Mouse (Mus musculus) urinary bladder, postnatal 14 days (tissue): Measurements from ENCODE around the gene Exoc3l.
A peak's percentile ranks its signal among the peaks of the same experiment; 100 is the strongest.
"Not testable (repeated sequence)": the region's sequence is repeated elsewhere in the genome, so short reads cannot be mapped to it uniquely, and the experiment has no call there.

Experiments
- DNase-seq: peaks from one replicate; pipeline ENCODE4 v3.0.0; 2021; ENCODE audit warnings: low spot score

The Exoc3l gene

DNA sequence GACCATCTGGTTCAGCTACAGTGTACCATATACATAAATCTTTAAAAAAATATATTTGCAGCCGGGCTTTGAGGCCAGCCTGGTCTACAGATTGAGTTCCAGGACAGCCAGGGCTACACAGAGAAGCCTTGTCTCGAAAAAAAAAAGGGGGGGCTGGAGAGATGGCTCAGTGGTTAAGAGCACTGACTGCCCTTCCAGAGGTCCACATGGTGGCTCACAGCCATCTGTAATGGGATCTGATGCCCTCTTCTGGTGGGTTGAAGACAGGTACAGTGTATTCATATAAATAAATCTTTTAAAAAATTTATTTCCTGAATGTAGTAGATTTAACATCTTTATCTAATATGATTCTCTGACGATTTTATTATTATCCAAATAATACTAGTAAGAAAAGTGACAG, 4.1 kb downstream of the Exoc3l start:
- DNase-seq, result not testable (repeated sequence)

DNA sequence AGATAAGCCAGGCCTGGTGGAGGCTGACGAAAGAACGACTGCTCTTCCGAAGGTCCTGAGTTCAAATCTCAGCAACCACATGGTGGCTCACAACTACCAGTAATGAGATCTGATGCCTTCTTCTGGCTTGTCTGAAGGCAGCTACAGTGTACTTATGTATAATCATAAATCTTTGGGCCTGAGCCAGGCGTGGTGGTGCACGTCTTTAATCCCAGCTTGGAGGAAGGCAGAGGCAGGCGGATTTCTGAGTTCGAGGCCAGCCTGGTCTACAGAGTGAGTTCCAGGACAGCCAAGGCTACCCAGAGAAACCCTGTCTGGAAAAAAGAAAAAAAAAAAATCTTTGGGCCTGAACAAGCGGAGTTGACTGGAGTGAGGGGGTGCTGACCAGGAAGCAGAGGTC, 4.5 kb downstream of the Exoc3l start:
- DNase-seq, result not testable (repeated sequence)

DNA sequence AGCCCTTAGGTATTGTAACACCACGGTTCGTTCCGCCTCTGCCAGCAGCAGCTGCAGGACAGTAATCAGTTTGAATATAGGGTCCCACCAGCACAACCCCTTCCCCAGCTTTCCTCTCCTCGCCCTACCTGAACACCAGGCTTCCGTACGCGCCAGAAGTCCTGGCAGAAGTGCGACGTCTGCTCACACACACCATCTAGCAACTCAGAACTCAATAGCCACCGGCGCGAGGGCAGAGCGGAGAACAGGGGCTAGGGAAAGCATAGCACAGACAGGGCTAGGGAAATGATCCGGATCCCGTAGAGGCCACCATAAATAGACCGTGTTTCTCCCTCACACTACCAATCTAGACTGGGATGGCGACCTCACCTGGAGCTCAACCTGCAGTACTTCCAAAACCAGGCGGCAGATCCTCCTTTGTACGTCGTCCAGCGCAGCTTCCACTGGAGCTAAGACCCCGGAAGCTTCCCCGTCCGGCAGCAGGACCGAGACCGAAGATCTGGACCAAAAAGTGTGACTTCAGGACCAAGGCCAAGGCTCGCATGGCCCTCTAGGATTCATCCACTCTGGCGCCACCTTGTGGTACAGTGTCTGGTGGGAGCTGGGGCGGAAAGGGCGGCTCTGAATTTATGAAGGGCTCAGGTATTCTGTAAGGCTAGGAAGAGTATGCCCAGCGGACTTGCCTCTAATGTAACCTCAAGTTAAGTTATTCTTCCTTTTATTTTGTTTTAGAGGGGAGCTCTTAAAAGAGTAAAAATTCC, 5.2 kb downstream of the Exoc3l start:
- peak; percentile 95 for DNase-seq

GRCm38 (mm10) chr8:105289805-105290460, 6.0 kb downstream of the Exoc3l start, which contains the start of gene 4931428F04Rik:
4931428F04Rik (minus strand) TSS chr8:105289864.
- DNase-seq, result peak; percentile 41

DNA sequence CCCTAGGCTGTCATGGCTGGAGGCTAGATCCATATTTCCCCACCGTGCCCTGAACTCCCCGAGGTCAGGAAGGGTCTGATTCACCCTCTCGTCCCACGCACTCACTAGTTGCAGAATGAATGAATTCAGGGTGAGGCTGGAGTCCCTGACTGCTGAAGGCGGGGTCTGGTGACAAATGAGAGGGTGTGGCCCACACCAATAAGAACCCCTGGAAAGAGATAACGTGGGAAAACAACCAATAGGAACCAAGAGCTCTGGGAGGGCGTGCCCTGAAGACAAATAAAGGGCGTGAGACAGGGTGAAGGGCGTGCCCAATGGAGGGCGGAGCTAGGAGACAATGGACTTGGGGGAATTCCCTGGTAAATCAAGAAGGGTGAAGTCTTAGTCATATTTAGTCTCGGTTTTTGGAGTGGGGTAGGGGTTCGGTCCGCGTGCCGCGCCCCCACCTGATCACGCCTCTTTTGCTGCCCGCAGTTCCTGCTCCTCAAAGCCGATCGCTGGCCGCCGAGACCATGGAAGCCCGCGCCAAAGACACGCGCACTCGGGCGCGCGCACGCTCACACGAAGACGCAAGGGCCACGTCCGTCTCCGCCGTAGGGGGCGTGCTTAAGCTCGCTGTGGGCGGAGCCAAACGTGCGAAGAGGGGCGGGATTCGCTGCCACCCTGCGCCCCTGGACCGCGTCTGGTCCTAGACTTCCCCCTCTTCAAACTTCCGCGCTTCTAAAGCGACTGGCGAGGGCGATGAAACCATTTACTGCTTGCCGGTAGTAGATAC, 6.8 kb downstream of the Exoc3l start:
- peak; percentile 93 for DNase-seq

DNA sequence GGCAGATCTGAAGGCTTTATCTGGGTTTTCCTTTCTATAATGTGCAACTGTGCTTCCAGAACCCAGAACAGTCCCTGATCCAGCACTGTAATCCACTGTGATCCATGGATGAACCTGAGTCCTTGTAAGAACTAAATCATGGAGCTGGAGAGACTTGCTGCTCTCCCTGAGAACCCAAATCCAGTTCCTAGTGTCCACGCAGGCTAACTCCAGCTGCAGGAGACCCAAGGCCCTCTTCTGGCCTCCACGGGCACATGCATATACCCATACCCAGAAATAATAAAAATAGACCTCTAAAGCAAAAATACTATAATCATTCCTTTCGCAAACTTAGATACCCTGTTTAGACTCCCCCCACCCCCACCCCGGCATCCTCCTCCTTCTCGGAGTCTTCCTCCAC, 7.7 kb downstream of the Exoc3l start:
- DNase-seq, result no peak

- DNase-seq, result no peak
These were observed 9.0 kb downstream of the Exoc3l start for GRCm38 (mm10) chr8:105286907-105287306.

DNA sequence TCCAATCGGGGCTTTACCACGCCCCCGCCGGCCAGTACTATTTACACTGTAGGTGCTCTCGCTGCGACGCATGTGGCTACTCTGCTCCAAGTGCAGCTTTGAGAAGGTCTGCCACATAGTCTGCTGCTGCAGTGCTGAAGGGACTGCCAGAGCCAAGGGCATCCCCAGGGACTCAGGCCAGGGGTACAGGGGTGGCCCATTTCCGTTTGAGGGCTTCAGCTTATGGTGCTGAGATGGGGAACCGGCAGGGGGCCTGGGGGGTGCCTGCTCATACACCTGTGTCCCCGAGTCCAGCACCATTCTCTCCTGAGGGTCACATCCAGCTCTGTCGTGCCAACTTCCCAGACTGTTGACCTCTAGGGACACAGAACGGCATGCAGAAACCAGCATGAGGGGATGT, 10.4 kb downstream of the Exoc3l start:
- no peak for DNase-seq

GRCm38 (mm10) chr8:105283074-105283473, 12.8 kb downstream of the Exoc3l start:
- peak; percentile 58 for DNase-seq

GRCm38 (mm10) chr8:105282239-105282638, 13.7 kb downstream of the Exoc3l start:
- DNase-seq, result no peak

DNA sequence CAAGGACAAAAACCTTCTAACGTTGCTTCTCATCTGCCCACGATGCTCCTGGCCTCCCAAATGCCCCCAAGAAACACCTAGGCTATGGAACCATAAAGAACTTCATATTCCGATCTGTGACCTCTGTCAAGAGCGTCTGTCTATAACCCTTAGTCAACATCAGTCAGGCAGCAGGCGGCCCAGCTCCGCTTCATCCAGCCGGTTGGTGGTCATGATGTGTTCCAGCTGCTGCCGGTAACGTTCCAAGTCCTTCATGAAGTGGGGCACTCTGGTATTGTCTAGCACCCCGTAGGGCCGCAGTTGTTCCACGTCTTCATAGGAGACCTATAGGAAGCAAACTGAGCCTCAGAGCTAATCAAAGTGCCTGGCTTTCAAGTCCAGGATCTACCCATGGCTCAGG, 14.1 kb downstream of the Exoc3l start:
- no peak for DNase-seq

GRCm38 (mm10) chr8:105280567-105280966, 15.3 kb downstream of the Exoc3l start:
- DNase-seq, result no peak

DNA sequence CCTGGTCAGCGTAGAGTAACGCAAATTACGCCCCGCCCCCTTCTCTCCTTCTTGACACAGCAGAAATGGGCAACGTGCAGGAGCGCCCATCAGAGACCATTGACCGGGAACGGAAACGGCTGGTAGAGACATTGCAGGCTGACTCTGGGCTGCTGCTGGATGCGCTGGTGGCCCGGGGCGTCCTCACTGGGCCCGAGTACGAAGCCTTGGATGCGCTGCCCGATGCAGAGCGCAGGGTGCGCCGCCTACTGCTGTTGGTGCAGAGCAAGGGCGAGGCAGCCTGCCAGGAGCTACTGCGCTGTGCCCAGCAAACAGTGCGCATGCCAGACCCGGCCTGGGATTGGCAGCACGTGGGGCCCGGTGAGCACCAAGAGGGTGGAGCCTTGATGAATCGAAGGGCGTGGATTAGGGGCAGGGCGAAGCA, 17.0 kb downstream of the Exoc3l start:
- peak; percentile 81 for DNase-seq

- peak; percentile 58 for DNase-seq
These were observed 19.4 kb downstream of the Exoc3l start for GRCm38 (mm10) chr8:105276292-105277120.

DNA sequence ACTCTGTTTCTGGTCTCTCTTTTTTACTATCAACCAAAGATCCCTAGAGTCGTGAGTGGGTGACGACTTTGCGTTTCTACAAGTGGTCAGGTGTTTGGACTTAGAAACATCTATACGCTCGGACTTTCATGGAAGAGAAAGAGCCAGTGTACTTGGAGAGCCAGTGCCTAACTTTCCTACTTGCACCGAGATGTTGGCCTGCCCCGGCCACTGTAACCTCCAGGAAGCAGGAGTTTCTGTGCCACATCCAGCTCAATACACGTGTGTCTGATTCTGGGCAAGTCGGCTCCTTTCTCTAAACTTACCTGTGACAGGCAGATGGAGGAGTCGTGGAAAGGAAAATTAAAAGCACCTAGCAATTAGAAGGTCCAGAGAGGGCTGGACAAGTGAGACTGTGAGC, 20.1 kb downstream of the Exoc3l start, which contains the start of gene Nol3:
Nol3 (plus strand) TSS at position 301 of the 400 bp plus-strand sequence.
- DNase-seq, result no peak

- DNase-seq, result no peak
These were observed 20.5 kb downstream of the Exoc3l start for GRCm38 (mm10) chr8:105275387-105275786.

GRCm38 (mm10) chr8:105270916-105271186, 25.1 kb downstream of the Exoc3l start:
- DNase-seq, result no peak

GRCm38 (mm10) chr8:105270101-105270915, 25.6 kb downstream of the Exoc3l start:
- DNase-seq, result no peak

- peak; percentile 76 for DNase-seq
These were observed 26.4 kb downstream of the Exoc3l start, which contains the start of gene Hsf4 for GRCm38 (mm10) chr8:105269461-105269947. Hsf4 (plus strand) TSS chr8:105269801.

GRCm38 (mm10) chr8:105269075-105269458, 26.8 kb downstream of the Exoc3l start:
- no peak for DNase-seq
